Mouse (Mus musculus) heart, postnatal 4 days (tissue): ENCODE data around the gene Slc22a12. TPM values are rescaled to one million over a fixed set of nuclear protein-coding genes. Genes with fewer than 3 reads are reported as not detected.
A peak's percentile ranks its signal among the peaks of the same experiment; 100 is the strongest.

Experiments used
- DNase-seq: peaks from one replicate; pipeline ENCODE4 v3.0.0; 2021
- total RNA-seq, 2 experiments: library from RNA; stranded (reverse); gene quantifications; 2 replicates each; pipeline ENCODE4 v1.2.3; 2021

Gene Slc22a12
- total RNA-seq, 2 experiments from 2014 or later = not detected

DNA sequence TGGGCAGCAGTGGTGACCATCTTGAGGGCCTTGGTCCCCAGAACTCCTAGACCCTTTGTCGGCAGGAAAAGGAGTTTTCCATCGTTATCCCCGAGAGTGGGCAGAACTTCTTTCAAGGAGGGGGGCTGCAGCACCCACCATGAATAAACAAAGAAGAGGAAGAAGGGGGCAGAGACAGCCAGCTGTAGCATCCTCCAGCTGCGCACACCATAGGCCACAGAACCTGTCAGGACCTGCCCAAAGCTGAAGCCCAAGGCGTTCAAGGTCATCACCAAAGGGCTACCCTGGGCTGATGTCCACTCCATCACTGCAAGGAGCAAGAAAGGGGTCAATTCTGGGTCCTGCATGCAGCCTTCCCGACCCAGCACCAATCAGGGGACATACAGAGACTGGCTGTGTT is 2.6 kb downstream of the Slc22a12 start:
- DNase-seq = no peak

DNA sequence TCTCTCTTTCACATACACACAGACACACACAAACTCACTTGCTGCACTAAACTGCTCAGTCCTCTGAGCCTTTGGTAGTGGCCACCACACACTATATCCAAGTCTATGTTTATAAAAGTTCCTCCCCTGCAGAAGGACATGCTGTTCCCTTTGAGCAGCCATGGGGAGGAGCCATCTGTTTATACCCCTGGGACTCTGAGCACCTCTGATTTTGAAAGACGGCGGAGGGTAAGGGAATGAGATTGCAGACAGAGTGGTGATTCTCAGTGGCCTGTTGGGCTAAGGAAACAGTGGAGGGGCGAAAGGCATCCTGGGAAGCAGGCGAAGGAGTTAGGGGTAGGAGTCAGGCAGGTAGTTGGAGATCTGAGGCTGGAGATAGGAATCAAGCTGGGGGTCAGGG is 3.2 kb downstream of the Slc22a12 start:
- no peak for DNase-seq

- DNase-seq = no peak
Measured at GRCm38 (mm10) chr19:6538546-6538945, 4.3 kb downstream of the Slc22a12 start.

- no peak for DNase-seq
Measured at GRCm38 (mm10) chr19:6537526-6537925, 5.3 kb downstream of the Slc22a12 start.

- DNase-seq = no peak
Measured at GRCm38 (mm10) chr19:6536696-6537095, 6.1 kb downstream of the Slc22a12 start.

DNA sequence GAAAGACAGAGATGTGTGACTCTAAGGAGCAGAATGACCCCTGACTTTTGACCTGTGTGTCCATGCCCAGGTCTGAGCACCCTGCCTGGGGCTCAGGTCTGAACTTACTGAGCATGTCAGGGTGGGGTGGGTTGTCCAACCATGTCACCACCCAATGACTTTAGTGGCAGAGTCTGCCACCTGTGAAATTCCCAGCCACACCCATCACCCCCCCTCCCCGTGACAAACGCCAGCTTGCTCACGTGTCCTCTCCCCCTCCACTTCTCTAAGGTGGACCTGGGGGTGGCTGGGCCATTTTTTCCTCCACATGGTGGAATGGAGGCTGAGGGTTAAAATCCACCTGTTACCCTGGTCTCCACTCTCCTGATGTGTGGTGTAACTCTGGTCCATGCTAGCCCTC is 6.6 kb downstream of the Slc22a12 start:
- no peak for DNase-seq

GRCm38 (mm10) chr19:6534118-6534415 is 8.8 kb downstream of the Slc22a12 start:
- no peak for DNase-seq

DNA sequence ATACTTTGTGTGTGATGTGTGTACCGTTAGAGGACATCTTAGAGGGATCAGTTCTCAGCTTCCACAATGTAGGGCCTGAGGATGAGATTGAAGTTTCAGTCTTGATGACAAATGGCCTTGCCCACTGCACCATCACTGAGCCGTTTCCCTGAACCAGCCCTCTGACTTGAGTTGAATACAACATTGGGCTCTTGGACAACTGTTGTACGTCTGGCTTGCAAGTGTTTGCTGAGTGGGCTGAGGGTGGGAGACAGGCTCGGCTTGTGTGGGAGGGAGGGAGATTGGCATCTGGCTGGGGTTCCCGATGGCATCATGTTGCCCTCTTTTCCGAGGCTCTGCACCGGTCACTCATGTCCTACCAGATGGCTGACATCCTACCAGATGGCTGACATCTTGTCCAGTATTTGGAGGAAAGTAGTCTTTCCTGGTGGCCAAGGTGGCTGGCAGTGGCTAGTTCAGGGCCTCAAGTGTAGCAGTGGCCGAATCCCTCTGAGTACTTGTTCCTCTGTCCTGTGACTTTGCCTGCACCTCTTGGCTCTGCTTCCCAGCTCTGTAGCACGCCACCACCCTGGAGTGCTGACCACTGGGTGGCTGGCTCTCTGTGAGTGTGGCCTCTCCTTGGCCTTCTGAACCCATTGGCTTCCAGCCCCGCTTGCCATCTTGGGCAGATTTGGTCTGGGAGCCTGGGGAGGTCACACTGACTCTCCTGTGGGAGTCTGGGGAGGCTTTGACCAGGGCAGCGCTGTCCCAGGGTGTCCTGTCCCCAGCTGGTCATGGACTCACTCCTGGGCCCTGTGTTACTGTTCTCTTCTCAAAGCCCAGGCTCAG is 9.3 kb downstream of the Slc22a12 start:
- DNase-seq = no peak

DNA sequence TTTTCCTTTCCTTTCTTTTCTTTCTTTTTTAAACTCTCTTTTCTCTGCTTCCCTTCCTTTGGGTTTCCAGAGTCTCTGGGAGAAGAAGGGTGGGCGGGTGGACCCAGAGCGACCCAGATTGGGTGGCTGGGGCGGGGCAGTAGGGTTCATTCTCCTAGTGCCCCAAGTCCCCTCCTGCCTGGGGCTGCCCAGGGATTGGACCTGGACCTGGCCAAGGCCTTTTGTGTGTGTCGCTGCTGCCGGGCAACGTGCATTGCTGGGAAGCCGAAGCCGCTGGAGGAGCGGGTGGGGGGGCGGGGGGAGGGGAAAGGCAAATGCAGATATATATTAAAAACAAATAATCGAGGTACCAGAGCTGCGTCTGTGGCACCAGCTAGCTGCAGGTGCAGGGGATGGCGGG is 10.2 kb downstream of the Slc22a12 start:
- peak; percentile 49 for DNase-seq

- peak; percentile 29 for DNase-seq
Measured at GRCm38 (mm10) chr19:6531832-6532471, 10.9 kb downstream of the Slc22a12 start.

DNA sequence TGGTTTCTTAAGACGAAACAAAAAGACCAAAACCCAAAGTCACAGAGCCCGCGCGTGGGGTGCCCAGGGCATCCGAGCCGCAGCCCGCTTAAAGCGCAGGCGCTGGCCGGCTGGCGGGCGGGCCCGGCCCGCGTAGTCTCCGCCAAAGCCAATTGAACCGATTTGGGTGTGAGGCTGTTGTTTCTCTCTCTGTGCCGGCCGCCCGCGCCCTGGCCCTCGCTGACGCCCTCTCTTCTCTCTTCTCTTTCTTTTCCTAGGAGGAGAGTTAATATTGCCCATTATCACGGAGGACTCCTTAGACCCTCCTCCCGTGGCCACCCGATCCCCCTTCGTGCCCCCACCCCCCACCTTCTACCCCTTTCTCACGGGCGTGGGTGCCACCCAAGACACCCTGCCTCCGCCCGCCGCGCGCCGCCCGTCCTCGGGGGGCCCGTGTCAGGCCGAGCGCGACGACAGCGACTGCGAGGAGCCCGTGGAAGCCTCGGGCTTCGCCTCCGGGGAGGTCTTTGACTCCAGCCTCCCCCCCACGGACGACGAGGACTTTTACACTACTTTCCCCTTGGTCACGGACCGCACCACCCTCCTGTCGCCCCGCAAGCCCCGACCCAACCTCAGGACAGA is 11.7 kb downstream of the Slc22a12 start:
- peak; percentile 51 for DNase-seq

DNA sequence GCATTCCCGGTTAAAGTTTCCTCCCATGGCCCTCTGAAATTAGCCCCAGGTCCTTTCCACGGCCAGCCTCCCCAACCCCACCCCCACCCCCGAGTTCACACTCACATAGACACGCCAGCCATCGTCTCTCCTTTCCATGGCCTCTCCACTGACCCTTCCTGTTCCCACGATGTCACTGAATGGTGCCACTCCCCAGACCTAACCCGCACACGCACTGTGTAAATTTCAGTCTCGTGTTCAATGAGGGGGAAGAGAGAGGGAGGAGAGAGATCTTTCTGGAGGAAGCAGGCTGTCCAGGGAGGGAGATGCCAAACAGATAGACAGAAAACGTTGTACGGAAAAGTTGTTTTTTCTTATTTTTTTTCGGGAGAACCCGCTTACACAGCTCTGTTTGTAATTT is 12.5 kb downstream of the Slc22a12 start:
- DNase-seq = no peak

DNA sequence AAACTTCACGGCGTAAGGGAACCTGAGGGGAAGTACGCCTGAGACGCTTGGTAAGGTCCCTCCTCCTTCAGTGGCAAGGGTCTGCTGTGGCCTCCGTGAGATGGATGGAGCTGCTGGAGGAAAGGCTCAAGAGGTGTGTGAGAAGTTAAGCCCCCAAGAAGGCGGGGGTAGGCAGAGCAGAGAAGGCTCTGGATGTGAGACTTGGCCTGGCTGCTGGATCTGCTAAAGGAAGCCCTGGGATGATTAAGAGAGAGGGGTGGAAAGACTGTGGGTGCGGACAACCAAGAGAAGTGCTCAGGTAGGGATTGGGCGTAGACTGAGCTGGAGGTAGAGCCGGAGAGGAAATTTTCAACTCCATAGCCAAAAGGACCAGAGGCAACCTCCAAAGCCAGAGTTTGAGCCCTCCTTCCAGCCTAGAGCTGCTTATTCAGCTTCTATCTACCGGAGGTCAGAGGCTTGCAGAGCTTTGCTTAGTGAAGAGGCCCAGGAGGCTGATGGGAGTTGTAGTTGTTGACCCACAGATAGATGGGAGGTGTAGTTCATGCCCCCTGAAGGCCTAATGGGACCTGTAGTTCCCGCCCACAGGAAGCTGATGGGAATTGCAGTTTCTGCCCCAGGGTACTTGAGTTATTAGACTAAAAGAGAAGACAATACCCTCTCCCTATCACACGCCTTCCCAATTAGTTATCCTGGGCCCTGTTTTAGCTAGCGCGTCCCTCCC is 13.4 kb downstream of the Slc22a12 start:
- peak; percentile 29 for DNase-seq

DNA sequence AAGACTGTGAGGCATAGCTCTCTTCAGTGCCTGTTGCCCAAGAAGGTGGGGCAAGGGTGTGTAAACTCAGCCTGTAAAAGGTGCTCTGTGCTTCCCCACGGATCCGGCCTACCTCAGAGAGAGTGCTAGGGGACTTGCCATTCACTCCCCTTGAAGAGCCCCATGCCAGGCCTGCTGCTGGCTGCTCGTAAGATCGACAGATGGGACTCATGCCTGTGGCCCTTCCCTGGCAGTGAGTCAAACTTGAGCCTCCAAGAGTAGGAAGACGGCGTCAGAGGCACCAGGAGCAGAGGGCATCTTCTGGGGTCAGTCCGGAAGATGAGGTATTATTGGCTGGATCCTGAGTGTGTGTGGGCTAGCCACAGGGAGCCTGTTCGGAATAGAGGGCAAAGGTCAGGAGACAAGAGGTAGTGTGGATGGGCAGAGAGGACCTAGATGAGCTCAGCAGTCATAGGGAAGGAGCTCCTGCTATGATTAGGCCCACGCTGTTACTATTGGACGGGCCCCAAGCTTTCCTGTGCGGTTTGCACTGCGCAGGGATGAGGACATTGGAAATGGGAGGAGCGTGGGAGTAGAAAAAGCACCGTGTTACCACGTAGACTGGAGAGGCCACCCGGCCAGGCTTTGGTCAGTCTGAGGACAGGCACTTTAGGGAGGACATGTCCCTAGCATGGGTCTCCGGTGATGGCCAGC is 14.8 kb downstream of the Slc22a12 start:
- DNase-seq = no peak

GRCm38 (mm10) chr19:6527439-6527838 is 15.4 kb downstream of the Slc22a12 start:
- no peak for DNase-seq

- DNase-seq = no peak
Measured at GRCm38 (mm10) chr19:6526010-6526409, 16.8 kb downstream of the Slc22a12 start.

GRCm38 (mm10) chr19:6525023-6525422 is 17.8 kb downstream of the Slc22a12 start:
- no peak for DNase-seq

GRCm38 (mm10) chr19:6522289-6522688 is 20.5 kb downstream of the Slc22a12 start:
- DNase-seq = no peak

GRCm38 (mm10) chr19:6521630-6522029 is 21.2 kb downstream of the Slc22a12 start:
- no peak for DNase-seq

DNA sequence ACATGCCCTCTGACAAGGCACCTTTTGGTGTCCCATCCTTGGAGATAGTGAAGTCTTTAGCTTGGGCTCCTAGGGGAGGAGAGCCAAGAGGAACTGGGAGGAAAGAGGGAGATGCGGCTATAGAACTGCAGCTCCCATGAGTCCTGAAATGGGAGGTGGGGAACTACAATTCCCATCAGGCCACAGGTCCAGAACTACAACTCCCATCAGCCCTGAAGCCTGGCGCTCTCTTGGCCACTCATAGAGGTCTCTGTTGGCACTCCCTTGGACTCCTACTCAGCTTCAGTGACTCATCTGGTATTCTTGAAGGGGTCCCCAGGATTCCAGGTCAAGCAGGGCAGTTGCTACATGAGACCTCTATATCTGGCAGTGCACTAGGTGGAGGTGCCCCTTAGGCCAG is 23.3 kb downstream of the Slc22a12 start:
- DNase-seq = no peak

GRCm38 (mm10) chr19:6518601-6519000 is 24.2 kb downstream of the Slc22a12 start:
- no peak for DNase-seq

DNA sequence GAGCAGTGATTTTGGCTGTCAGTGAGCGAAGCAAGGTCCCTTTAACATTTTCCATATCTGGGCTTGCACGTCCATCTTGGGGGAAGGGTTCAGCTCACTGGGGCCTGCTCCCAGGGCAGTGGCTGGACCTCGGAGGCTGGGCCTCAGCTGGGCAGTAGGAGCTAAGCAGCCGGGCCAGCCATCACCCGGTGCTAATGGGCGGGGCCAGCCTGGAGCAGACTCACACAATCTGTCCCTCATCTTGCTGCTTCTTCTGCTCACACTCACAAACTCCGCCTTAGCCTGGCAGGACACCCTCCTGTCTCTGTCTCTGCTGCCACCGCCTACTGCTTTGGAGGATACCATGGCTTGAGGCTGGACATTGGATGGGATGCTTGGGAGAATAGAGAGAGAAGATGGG is 26.7 kb downstream of the Slc22a12 start:
- no peak for DNase-seq

DNA sequence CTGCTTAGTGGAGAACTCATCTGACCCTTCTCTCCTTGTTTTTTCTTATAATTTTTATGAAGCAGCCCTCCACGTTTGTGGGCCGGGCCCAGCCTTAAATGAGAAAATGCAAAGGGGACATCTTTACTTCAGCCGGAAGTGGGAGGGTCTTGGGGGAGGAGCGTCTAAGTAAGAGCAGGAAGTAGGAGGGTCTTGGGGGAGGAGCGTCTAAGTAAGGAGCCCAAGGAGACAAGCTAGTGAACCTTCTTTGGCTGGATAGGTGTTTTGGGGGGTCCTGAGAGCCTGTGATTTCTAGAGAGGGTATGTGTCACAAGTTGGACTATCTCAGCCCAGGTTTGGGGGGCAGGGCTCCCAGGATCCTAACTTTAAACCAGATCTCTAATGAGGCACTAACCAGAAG is 27.4 kb downstream of the Slc22a12 start:
- no peak for DNase-seq
